Mouse (Mus musculus) hindbrain, embryonic 10.5 days (tissue): ENCODE data around the gene Tmem8. TPM values are rescaled to one million over a fixed set of nuclear protein-coding genes. Genes with fewer than 3 reads are reported as not detected.

Experiments used
- DNase-seq: peaks from one replicate; pipeline ENCODE4 v3.0.0-alpha.2; 2017; ENCODE audit warnings: low spot score
- H3K27ac ChIP-seq: fragments of 300-500 bp; sonication (generic); 2 replicates; pipeline ENCODE4 v1.5.1; 2016; ENCODE audit warnings: mild to moderate bottlenecking, moderate library complexity
- H3K27me3 ChIP-seq: fragments of 300-500 bp; sonication (generic); 2 replicates; pipeline ENCODE4 v1.6.1; 2016; ENCODE audit warnings: mild to moderate bottlenecking; ENCODE audit not compliant: poor library complexity, insufficient read depth, severe bottlenecking
- H3K36me3 ChIP-seq: fragments of 300-500 bp; sonication (generic); 2 replicates; pipeline ENCODE4 v1.6.1; 2016; ENCODE audit warnings: mild to moderate bottlenecking, moderate library complexity
- H3K4me1 ChIP-seq: fragments of 300-500 bp; sonication (generic); replicated peaks from 2 replicates; pipeline ENCODE4 v1.6.1; 2016; ENCODE audit warnings: mild to moderate bottlenecking
- H3K4me3 ChIP-seq: fragments of 300-500 bp; sonication (generic); 2 replicates; pipeline ENCODE4 v1.5.1; 2016; ENCODE audit warnings: mild to moderate bottlenecking, moderate library complexity
- H3K9me3 ChIP-seq: fragments of 300-500 bp; sonication (generic); 2 replicates; pipeline ENCODE4 v1.6.1; 2016; ENCODE audit warnings: mild to moderate bottlenecking, moderate library complexity
- WGBS: fragments of 180-500 bp; shearing (Covaris S2); methylation state at CpG from one replicate; pipeline ENCODE4 v1.1.7; 2016; 5-methylcytosine and 5-hydroxymethylcytosine counted together
- polyA plus RNA-seq: library from polyadenylated mRNA; unstranded; fragments of >200 nt; fragmentation: Nextera tagmentation; extraction: Ambion mirVana; gene quantifications from 2 replicates; pipeline ENCODE4 v1.2.1, GENCODE M21; 2016

The Tmem8 gene
- polyA plus RNA-seq, 1 experiment from 2014 or later, result 1.9 TPM

GRCm38 (mm10) chr17:26115205-26115898, 2.3 kb downstream of the Tmem8 start:
- DNase-seq, result no peak
- Histone ChIP-seq H3K27me3 (peaks cover 89% of the 10 kb centered on the region), H3K4me3 (no peak overlapping the region), H3K9me3 (no peaks in the 10 kb centered on the region), H3K4me1 (peaks cover 33% of the 10 kb centered on the region), H3K36me3 (no peaks in the 10 kb centered on the region), H3K27ac (no peak overlapping the region)
- 84% methylated on average over 7 of the region's 7 CpGs for WGBS

- Histone ChIP-seq H3K9me3 (no peaks in the 10 kb centered on the region), H3K4me1 (peaks cover 29% of the 10 kb centered on the region), H3K36me3 (no peaks in the 10 kb centered on the region), H3K27me3 (peaks cover 82% of the 10 kb centered on the region), H3K27ac (no peak overlapping the region), H3K4me3 (no peak overlapping the region)
- WGBS, result 40% methylated on average over 3 of the region's 3 CpGs
- DNase-seq, result no peak
Observed at GRCm38 (mm10) chr17:26115956-26116487, 2.9 kb downstream of the Tmem8 start.

GRCm38 (mm10) chr17:26116503-26117258, 3.6 kb downstream of the Tmem8 start:
- DNase-seq, result no peak
- no peak overlapping the region for H3K27ac ChIP-seq
- WGBS, result 88% methylated on average over 17 of the region's 17 CpGs

GRCm38 (mm10) chr17:26119766-26120710, 6.9 kb downstream of the Tmem8 start:
- Histone ChIP-seq H3K9me3 (no peaks in the 10 kb centered on the region), H3K27ac (peak overlapping the region; percentile 2; the same call in 1 of the 2 replicates), H3K4me1 (peaks cover 28% of the 10 kb centered on the region), H3K4me3 (peak overlapping the region; percentile 9; the same call in 1 of the 2 replicates), H3K27me3 (peaks cover 43% of the 10 kb centered on the region), H3K36me3 (peaks cover 6% of the 10 kb centered on the region)
- 52% methylated on average over 33 of the region's 33 CpGs for WGBS
- DNase-seq, result peak; percentile 58

More at GRCm38 (mm10) chr17:26116503-26117258, 3.6 kb downstream of the Tmem8 start:
- no peaks in the 10 kb centered on the region for H3K36me3 ChIP-seq
- H3K4me1 ChIP-seq, result peaks cover 24% of the 10 kb centered on the region
- H3K27me3 ChIP-seq, result peaks cover 76% of the 10 kb centered on the region
- no peak overlapping the region for H3K4me3 ChIP-seq
- no peaks in the 10 kb centered on the region for H3K9me3 ChIP-seq

- Histone ChIP-seq H3K27ac (peak overlapping the region; percentile 50; the same call in 1 of the 2 replicates), H3K4me3 (peak overlapping the region; percentile 74; the same call in 1 of the 2 replicates), H3K27me3 (peaks cover 18% of the 10 kb centered on the region), H3K36me3 (peaks cover 32% of the 10 kb centered on the region), H3K4me1 (peaks cover 32% of the 10 kb centered on the region), H3K9me3 (no peaks in the 10 kb centered on the region)
- WGBS, result 62% methylated on average over 5 of the region's 5 CpGs
- no peak for DNase-seq
Observed at GRCm38 (mm10) chr17:26122431-26123140, 9.5 kb downstream of the Tmem8 start.

GRCm38 (mm10) chr17:26123267-26123684, 10.2 kb downstream of the Tmem8 start, which contains the start of gene Mrpl28:
TSS of gene Mrpl28 (plus strand) at chr17:26123500.
- H3K36me3 ChIP-seq, result peaks cover 39% of the 10 kb centered on the region
- H3K9me3 ChIP-seq, result no peaks in the 10 kb centered on the region
- DNase-seq, result peak; percentile 94
- peak within 1 kb of the TSS; percentile 74 for H3K4me3 ChIP-seq
- H3K27me3 ChIP-seq, result peaks cover 13% of the 10 kb centered on the region
- H3K4me1 ChIP-seq, result peaks cover 32% of the 10 kb centered on the region
- WGBS, result under 1% methylated on average over 32 of the region's 32 CpGs
- peak within 1 kb of the TSS; percentile 86 for H3K27ac ChIP-seq

- Histone ChIP-seq H3K9me3 (no peaks in the 10 kb centered on the region), H3K4me3 (peak overlapping the region; percentile 74), H3K27ac (no peak overlapping the region), H3K4me1 (peaks cover 32% of the 10 kb centered on the region), H3K36me3 (peaks cover 52% of the 10 kb centered on the region), H3K27me3 (peaks cover 4% of the 10 kb centered on the region; the same call in 1 of the 2 replicates)
- DNase-seq, result no peak
- 89% methylated on average over 7 of the region's 7 CpGs for WGBS
Observed at GRCm38 (mm10) chr17:26124560-26124959, 11.5 kb downstream of the Tmem8 start.

- 95% methylated on average over 10 of the region's 10 CpGs for WGBS
- Histone ChIP-seq H3K9me3 (no peaks in the 10 kb centered on the region), H3K27me3 (no peaks in the 10 kb centered on the region), H3K27ac (no peak overlapping the region), H3K4me1 (peaks cover 26% of the 10 kb centered on the region), H3K4me3 (peak overlapping the region; percentile 16), H3K36me3 (peaks cover 58% of the 10 kb centered on the region)
- DNase-seq, result no peak
Observed at GRCm38 (mm10) chr17:26125226-26125625, 12.1 kb downstream of the Tmem8 start.

- no peaks in the 10 kb centered on the region; the same call in 1 of the 2 replicates for H3K27me3 ChIP-seq
- no peaks in the 10 kb centered on the region for H3K9me3 ChIP-seq
- H3K4me3 ChIP-seq, result no peak overlapping the region
- H3K36me3 ChIP-seq, result peaks cover 79% of the 10 kb centered on the region
- WGBS, result 84% methylated on average over 18 of the region's 18 CpGs
- H3K4me1 ChIP-seq, result peaks cover 6% of the 10 kb centered on the region; the same call in 1 of the 2 replicates
- H3K27ac ChIP-seq, result no peak overlapping the region
- DNase-seq, result no peak
Observed at GRCm38 (mm10) chr17:26131062-26131732, 18.1 kb downstream of the Tmem8 start.

GRCm38 (mm10) chr17:26131856-26132853, 19.1 kb downstream of the Tmem8 start:
- H3K9me3 ChIP-seq, result no peaks in the 10 kb centered on the region
- H3K4me3 ChIP-seq, result no peak overlapping the region
- no peak overlapping the region for H3K27ac ChIP-seq
- 89% methylated on average over 18 of the region's 18 CpGs for WGBS
- no peak for DNase-seq
- H3K36me3 ChIP-seq, result peaks cover 70% of the 10 kb centered on the region
- H3K27me3 ChIP-seq, result no peaks in the 10 kb centered on the region; the same call in 1 of the 2 replicates
- H3K4me1 ChIP-seq, result peaks cover 6% of the 10 kb centered on the region; the same call in 1 of the 2 replicates
